Mouse (Mus musculus) cerebellum, adult 11-12 months (tissue): ENCODE results near the gene Crocc.

Experiments
- DNase-seq: peaks from one replicate; pipeline ENCODE4 v3.0.0; 2022

Gene Crocc

GRCm38 (mm10) chr4:141060426-141061301, at the start of gene Crocc:
TSS of gene Crocc (minus strand) at chr4:141060550.
- peak; percentile 99 for DNase-seq

DNA sequence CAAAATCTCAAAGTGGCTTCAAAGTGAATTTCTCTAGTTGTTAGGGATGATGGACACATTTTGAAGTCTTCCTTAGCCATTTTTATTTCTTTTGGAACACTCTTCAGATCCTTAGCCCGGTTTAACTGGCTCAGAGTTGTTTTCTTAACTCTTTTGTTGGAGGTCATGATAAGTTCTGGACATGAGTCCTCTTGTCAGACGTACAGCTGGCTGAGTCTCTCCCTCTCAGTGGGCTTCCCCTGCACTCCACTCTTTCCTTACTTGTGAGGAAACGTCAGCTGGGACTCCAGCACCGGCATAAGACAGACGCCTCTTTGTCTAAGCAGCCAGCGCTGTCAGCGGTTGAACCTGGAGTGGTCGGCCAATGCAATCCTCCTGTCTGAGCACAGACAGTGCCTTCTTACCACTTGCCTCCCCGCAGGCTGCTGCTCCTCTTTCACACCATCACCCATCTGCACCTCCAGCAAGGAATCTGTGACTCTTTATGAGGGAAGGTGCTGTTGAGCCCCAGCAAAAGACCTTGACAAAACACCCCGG, 47.9 kb upstream of the Crocc start:
- DNase-seq = no peak

DNA sequence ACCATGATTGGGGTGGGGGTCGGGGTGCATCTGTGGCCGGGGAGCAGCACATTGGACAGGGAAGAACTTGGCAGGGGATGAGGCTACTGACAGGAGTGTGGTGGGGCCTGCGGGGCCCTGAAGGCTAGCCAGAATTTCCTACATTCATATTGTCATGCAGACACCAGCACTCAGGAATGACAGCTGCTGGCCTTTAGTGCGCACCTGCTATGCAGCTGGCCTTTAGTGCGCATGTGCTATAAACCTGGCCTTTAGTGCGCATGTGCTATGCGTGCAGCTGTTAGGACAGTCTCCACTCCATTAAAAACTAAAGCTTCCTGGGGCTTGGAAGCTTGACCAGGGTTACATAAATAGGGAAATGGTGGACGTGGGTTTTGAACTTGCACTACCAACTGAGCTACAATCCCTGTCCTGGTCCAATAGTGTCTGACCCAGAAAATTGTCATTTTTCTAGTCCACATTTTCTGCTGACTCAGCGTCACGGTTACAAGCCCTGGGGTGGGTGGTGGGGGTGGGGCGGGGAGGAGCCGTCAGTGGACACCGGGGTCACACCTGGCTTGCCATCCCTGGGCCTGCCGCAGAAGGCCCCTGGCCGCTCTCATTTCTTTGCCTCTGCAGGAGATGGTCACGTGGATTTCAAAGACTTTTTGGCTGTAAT, 46.3 kb upstream of the Crocc start:
- no peak for DNase-seq

DNA sequence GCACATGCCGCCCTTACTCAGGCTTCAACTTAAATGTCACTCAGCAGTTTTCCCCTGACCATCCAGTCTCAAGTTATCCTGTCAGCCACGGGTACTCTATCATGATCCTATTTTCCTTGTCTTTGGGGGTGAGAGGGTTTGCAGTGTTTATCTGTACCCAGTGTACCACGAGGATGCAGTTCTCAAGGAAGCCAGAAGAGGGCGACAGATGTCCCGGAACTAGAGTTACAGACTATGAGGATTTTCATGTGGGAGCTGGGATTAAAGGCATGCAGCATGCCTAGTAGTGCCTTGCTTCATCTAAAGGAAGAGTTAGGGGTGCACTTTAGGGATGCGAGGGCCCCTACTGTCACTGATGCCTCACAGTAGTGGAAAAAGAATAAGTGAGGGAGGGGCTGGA, 41.5 kb upstream of the Crocc start:
- DNase-seq = no peak

DNA sequence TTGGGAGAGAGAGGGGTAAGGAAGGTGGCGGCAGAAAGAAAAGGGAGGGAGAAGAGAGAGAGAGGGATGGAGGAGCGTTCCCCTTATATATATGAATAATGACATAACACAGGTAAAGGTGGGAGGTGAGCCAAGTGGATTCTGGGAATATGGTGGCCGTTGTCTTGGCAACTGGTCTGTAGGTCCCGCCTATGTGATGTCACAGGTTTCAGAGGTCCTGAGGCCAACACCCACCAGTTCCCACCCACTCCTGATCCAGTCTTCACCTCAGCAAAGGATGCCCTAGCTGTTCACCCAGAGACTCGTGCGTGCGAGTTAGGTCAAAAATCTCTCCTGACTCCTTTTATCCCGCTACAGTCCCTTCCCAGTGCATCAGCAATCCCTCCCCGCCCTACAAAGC, 40.9 kb upstream of the Crocc start:
- no peak for DNase-seq

GRCm38 (mm10) chr4:141099956-141100355, 39.6 kb upstream of the Crocc start:
- DNase-seq = no peak

DNA sequence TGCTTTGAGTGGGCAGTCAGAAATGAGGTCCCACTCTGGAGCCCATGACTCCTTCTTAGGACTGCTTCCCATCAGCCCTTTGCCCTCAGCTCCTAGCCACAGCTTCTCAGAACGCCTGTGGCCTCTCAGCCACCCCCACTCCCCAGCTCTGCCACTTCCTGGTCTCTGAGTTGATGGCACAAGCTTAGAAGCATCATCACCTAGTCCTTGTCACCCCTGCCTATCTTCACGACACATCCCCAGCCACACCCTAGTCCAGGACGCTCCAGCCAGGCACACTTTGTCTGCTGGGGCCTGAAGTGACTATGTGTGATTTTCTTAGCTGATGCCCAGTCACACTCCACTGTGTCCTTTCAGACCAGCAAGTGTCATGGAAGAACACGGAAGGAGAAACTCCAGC, 38.6 kb upstream of the Crocc start:
- no peak for DNase-seq

DNA sequence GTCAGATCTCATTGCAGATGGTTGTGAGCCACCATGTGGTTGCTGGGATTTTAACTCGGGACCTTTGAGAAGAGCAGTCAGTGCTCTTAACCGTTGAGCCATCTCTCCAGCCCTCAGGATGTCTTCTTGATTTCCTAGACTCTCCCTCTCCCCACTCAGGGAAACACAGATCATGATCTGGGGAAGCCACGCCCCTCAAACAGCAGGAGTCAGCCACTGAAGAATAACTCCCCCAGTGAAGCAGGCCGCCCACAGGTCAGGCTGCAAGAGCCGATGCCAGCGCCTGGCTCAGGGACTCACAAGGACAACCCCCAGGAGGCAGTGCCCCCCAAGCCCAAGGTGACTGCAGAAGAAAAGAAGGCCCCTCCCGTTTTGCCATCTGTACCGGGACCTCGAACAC, 36.4 kb upstream of the Crocc start:
- no peak for DNase-seq

DNA sequence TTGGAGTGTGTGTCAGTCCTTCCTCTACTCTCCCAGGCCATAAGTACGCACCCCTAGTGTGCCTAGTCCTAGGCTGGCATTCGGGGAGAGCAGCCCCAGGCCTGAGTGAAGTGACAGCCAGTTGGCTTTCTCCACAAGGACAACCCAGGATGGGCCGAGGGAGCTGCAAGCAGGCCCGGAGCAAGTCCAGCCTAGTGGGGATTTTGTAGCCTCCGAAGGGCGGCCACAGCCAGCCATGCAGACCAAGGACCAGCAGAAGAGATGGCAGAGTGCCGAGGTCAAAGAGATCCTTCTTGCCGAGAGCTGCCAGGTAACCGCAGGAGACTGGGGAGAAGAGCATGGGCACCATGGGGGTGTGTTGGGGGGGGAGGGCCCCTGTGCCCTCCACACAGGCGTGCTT, 34.7 kb upstream of the Crocc start:
- no peak for DNase-seq

- no peak for DNase-seq
These were observed 28.4 kb upstream of the Crocc start for GRCm38 (mm10) chr4:141088714-141089113.

DNA sequence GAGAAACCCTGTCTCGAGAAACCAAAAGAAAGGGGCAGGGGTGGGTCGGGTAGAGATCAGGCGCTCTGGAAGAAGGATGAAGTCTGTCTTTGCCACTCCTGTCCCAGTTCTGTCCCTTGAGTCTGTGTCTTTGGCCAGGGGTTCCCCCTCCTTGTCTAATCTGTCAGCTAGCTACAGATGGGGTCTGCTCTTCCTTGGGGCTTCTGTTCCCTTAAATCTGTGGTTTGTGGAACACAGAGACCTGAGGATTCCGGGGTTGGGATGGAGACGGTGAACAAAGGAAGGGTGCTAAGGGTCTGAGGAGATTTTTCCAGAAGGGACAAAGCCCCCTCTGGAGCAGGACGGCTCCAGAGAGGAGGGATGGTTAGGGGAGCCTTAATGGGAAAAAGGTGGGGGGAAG, 27.7 kb upstream of the Crocc start, which contains the start of gene Spata21:
Spata21 (plus strand) TSS at position 301 of the 400 bp plus-strand sequence.
- DNase-seq = no peak

DNA sequence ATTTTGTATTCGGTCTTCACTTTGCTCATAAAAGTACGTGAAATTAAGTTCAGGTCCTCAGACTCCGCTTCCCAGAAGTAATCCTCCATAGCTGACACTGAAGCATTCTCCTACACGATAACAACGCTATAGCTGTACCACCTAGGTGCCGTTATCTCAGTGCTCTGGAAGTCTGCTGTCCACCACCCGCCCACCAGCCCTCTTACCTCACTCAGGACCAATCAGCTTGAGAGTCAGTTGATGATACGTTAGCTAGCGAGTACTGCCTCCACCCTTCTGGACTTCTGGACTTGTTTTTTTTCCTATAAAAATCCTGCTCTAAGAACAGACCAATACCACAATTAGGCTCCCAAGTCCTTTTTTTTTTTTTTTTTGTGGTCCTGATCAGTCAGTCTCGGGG, 26.5 kb upstream of the Crocc start:
- no peak for DNase-seq

GRCm38 (mm10) chr4:141078510-141079137, 18.3 kb upstream of the Crocc start:
- DNase-seq = peak; percentile 49

GRCm38 (mm10) chr4:141077681-141078509, 17.5 kb upstream of the Crocc start, which contains the start of gene Necap2:
TSS of gene Necap2 (minus strand) at chr4:141078357.
- peak; percentile 94 for DNase-seq

DNA sequence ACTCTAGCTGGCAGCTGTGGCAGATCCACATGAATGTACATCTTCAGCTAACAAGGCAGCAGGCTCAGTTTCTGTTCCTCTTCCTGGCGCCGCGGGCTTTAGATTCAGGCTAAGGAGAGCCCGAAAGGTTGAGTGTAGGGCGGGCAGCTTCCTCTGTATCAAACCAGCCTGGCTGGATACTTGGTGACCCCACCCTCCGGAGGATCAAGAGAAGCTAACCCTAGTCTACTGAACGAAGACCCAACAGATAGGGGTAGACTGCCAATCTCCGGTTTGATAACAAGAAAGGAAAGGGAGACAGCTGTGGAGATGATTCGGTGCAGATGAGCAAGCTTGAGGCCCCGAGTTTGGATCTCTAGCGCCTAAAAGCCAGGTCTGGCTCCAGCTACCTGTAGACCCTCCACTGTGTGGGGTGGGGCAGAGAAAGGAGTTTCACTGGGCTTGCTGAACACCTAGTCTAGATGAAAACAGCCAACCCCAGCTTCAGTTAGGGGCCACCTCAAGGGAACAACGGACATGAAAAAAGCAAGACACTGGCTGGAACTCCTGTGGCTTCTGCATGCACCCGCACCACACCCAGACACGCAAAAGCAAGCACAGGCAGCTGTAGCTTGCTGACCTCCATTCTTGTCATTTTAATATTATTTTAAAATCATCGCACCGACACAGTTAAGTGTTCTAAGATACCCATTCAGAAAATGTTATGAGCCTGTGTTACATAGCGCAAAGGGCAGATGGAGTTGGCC, 16.6 kb upstream of the Crocc start:
- peak; percentile 22 for DNase-seq

DNA sequence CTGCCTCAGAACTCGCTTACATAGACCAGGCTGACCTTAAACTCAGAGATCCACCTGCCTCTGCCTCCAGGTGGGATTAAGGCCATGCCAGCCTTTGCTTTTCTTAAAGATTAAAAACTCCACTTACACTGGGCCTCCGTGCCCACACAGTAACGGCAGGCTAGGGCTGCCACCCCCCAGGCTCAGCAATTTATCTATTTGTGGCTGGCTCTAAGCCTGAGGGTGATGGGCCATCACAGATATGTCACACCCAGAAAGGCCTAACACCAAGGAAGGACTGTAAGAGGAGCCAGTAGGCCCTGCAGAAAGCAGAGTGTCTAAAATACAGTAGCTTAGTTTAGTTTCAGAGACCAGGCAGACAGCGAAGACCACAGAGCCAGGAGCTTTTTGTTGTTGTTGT, 13.8 kb upstream of the Crocc start:
- no peak for DNase-seq

- DNase-seq = peak; percentile 64
These were observed 13.3 kb upstream of the Crocc start for GRCm38 (mm10) chr4:141073661-141074060.

DNA sequence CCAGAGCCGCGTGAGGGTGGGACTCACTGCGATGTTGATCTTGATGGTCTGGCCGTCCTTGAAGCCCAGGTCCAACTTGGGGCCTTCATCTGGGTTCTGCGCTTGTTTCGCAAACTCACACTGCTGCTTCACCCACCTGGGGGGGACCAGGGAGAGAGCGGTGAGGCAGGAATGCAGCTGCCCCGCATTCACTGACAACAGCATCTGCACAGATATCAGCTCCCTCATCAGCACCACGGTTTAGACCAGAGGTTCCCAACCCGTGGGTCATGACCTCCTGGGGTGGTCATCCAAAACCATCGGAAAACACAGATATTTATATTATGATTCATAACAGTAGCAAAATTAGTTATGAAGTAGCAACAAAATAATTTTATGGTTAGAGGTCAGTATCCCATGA, 12.2 kb upstream of the Crocc start:
- DNase-seq = peak; percentile 22

DNA sequence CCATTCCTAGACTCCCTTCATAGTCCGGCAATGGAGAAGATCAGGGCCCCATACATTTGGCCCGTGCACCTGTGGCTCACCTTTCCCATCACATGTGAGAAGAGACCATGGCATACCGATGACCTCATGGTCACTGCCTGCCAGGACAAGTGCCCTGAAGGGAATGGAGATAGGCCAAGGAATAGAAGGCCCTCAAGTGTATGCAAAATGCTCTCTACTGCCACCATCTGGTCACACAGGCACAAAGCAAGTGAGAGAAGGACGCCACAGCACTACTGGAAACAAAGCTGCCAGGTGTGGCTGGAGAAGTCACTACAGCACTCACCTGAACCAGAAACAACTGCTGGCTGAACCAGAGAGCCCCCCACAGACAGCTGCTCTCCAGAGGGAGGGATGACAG, 9.4 kb upstream of the Crocc start:
- DNase-seq = peak; percentile 79

DNA sequence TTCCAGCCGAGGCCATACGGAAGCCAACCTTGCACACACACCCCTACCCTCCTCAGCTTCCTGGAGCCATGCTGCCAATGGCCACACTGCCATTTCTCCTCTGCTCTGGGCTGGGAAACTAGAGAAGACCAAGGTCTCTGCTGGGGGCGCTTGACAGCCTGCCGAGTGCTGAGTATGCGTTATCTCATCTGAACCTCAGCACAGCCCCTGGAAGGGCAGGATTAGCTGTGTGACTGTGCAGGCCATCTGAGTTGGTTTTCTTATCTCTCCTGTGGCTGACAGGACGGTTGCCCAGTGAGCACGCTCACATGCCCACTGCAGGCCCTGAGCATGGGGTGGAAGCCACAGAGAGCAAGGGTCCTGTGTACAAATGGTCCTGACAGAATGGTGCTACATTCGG, 8.3 kb upstream of the Crocc start:
- DNase-seq = no peak

DNA sequence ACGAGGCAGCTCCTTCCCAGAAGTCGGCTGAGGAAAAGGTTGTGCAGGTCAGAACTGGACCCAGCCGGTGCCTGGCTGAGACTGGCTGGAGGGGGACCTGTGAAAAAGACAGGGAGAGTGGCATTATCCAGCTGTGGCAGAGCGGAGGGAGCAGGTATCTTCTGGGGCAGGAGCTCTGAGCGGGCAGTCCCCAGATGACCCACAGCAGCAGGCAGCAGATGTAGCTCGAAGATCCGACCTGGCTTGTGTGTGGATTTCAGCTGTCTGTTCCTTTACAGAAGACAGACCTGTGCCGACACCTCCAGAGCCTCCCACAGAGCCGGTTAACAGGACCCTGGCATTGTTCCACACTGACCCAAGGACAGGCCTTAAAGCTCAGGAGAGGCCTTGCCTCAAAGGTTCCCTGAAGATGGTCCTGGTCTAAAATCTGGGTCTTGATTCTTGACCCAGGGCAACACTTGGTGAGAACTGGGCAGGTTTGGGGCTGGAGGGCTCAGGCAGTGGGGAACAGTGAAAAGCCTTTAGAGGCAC, 7.2 kb upstream of the Crocc start:
- DNase-seq = no peak
